Mouse (Mus musculus): ENCODE data around the gene Tubgcp6. TPM values are rescaled to one million over a fixed set of nuclear protein-coding genes. Genes with fewer than 3 reads are reported as not detected.

The Tubgcp6 gene
- polyA plus RNA-seq, 1 experiment from 2014 or later = 26.0 TPM

Other genes with a start within 250 kb of the Tubgcp6 start
- gene Ttll8, start 168.7 kb downstream of the Tubgcp6 start, polyA plus RNA-seq (2016; fragmentation: Nextera tagmentation; extraction: Ambion mirVana) = 0.05 and 0.08 TPM in 2 replicates
- gene Mlc1, start 144.1 kb downstream of the Tubgcp6 start, polyA plus RNA-seq (2016; fragmentation: Nextera tagmentation; extraction: Ambion mirVana) = 4.7 and 5.5 TPM in 2 replicates
- not detected in 2 replicates for gene Mov10l1, start 140.2 kb downstream of the Tubgcp6 start, polyA plus RNA-seq (2016; fragmentation: Nextera tagmentation; extraction: Ambion mirVana)
- gene Panx2, start 63.4 kb downstream of the Tubgcp6 start, polyA plus RNA-seq (2016; fragmentation: Nextera tagmentation; extraction: Ambion mirVana) = 0.26 and 0.56 TPM in 2 replicates
- gene Trabd, start 48.0 kb downstream of the Tubgcp6 start, polyA plus RNA-seq (2016; fragmentation: Nextera tagmentation; extraction: Ambion mirVana) = 56.2 and 57.8 TPM in 2 replicates
- gene Selenoo, start 34.0 kb downstream of the Tubgcp6 start, polyA plus RNA-seq (2016; fragmentation: Nextera tagmentation; extraction: Ambion mirVana) = 15.9 and 21.6 TPM in 2 replicates
- gene Hdac10, start 5.6 kb upstream of the Tubgcp6 start, polyA plus RNA-seq (2016; fragmentation: Nextera tagmentation; extraction: Ambion mirVana) = 16.4 and 18.5 TPM in 2 replicates
- gene Mapk12, start 17.6 kb upstream of the Tubgcp6 start, polyA plus RNA-seq (2016; fragmentation: Nextera tagmentation; extraction: Ambion mirVana) = 23.7 and 28.5 TPM in 2 replicates
- 34.9 and 46.6 TPM in 2 replicates for gene Mapk11, start 26.5 kb upstream of the Tubgcp6 start, polyA plus RNA-seq (2016; fragmentation: Nextera tagmentation; extraction: Ambion mirVana)
- gene Plxnb2, start 57.7 kb upstream of the Tubgcp6 start, polyA plus RNA-seq (2016; fragmentation: Nextera tagmentation; extraction: Ambion mirVana) = 133 and 155 TPM in 2 replicates
- 29.7 and 40.1 TPM in 2 replicates for gene Dennd6b, start 73.4 kb upstream of the Tubgcp6 start, polyA plus RNA-seq (2016; fragmentation: Nextera tagmentation; extraction: Ambion mirVana)
- 27.2 and 45.7 TPM in 2 replicates for gene Ppp6r2, start 88.4 kb upstream of the Tubgcp6 start, polyA plus RNA-seq (2016; fragmentation: Nextera tagmentation; extraction: Ambion mirVana)
- 92.5 and 103 TPM in 2 replicates for gene Sbf1, start 192.2 kb upstream of the Tubgcp6 start, polyA plus RNA-seq (2016; fragmentation: Nextera tagmentation; extraction: Ambion mirVana)
- 0.25 and 0.27 TPM in 2 replicates for gene Adm2, start 199.6 kb upstream of the Tubgcp6 start, polyA plus RNA-seq (2016; fragmentation: Nextera tagmentation; extraction: Ambion mirVana)
- gene Miox, start 211.3 kb upstream of the Tubgcp6 start, polyA plus RNA-seq (2016; fragmentation: Nextera tagmentation; extraction: Ambion mirVana) = not detected in 2 replicates
- 49.2 and 52.0 TPM in 2 replicates for gene Lmf2, start 232.5 kb upstream of the Tubgcp6 start, polyA plus RNA-seq (2016; fragmentation: Nextera tagmentation; extraction: Ambion mirVana)
- 187 and 194 TPM in 2 replicates for gene Ncaph2, start 232.6 kb upstream of the Tubgcp6 start, polyA plus RNA-seq (2016; fragmentation: Nextera tagmentation; extraction: Ambion mirVana)

Data from hindbrain, embryonic 10.5 days (tissue).